Mouse (Mus musculus): Measurements from ENCODE around the gene Aqp5. TPM values are rescaled to one million over a fixed set of nuclear protein-coding genes. Genes with fewer than 3 reads are reported as not detected.

Aqp5 gene
- polyA plus RNA-seq (2014; fragmentation: Nextera tagmentation; extraction: Ambion mirVana): 0.21 and 0.72 TPM in 2 replicates

GRCm38 (mm10) chr15:99590429-99591084, at the start of gene Aqp5:
Gene Aqp5, plus strand, starts transcription at chr15:99590782.
- Histone ChIP-seq H3K4me2 (replicated peaks; ENCODE audit: low read depth, low read length) (peak within 1 kb of the TSS; percentile 66), H3K4me3 (ENCODE audit: low read depth, low read length) (peak within 1 kb of the TSS; percentile 34), H3K27ac (ENCODE audit: low read length) (no peak within 1 kb of the TSS), H3K9me3 (ENCODE audit: control insufficient read depth, low read depth, low read length) (no peaks in the 10 kb centered on the region), H3K36me3 (ENCODE audit: control insufficient read depth, insufficient read depth, low read length) (no peaks in the 10 kb centered on the region), H3K9ac (replicated peaks; ENCODE audit: low read depth, low read length) (no peak within 1 kb of the TSS), H3K27me3 (ENCODE audit: control insufficient read depth, insufficient read depth, low read length) (peaks cover 84% of the 10 kb centered on the region), H3K4me1 (ENCODE audit: control insufficient read depth, insufficient read depth, low read length) (peaks cover 6% of the 10 kb centered on the region; the same call in 1 of the 2 replicates)
- ATAC-seq (ENCODE audit: insufficient number of reproducible peaks, insufficient read depth, low FRiP score, low read depth): 0 out of 2 replicates have a peak, but pooled peaks have one; percentile 61
- 3% methylated on average over 59 of the region's 83 CpGs for WGBS

GRCm38 (mm10) chr15:99544047-99544446, 46.5 kb upstream of the Aqp5 start:
- no peak for ATAC-seq (ENCODE audit: insufficient number of reproducible peaks, insufficient read depth, low FRiP score, low read depth)
- no peaks in the 10 kb centered on the region for H3K36me3 ChIP-seq (ENCODE audit: control insufficient read depth, insufficient read depth, low read length)
- H3K9me3 ChIP-seq (ENCODE audit: control insufficient read depth, low read depth, low read length): no peaks in the 10 kb centered on the region
- H3K27ac ChIP-seq (ENCODE audit: low read length): no peak overlapping the region
- 50% methylated on average over 7 of the region's 7 CpGs for WGBS
- no peak overlapping the region for H3K9ac ChIP-seq (replicated peaks; ENCODE audit: low read depth, low read length)
- H3K4me1 ChIP-seq (ENCODE audit: control insufficient read depth, insufficient read depth, low read length): no peaks in the 10 kb centered on the region; the same call in 1 of the 2 replicates
- H3K27me3 ChIP-seq (ENCODE audit: control insufficient read depth, insufficient read depth, low read length): no peaks in the 10 kb centered on the region
- H3K4me2 ChIP-seq (replicated peaks; ENCODE audit: low read depth, low read length): no peak overlapping the region
- H3K4me3 ChIP-seq (ENCODE audit: low read depth, low read length): no peak overlapping the region

- 73% methylated on average over 11 of the region's 11 CpGs for WGBS
- Histone ChIP-seq H3K4me3 (ENCODE audit: low read depth, low read length) (no peak overlapping the region), H3K27me3 (ENCODE audit: control insufficient read depth, insufficient read depth, low read length) (no peaks in the 10 kb centered on the region), H3K9me3 (ENCODE audit: control insufficient read depth, low read depth, low read length) (no peaks in the 10 kb centered on the region), H3K36me3 (ENCODE audit: control insufficient read depth, insufficient read depth, low read length) (no peaks in the 10 kb centered on the region), H3K4me2 (replicated peaks; ENCODE audit: low read depth, low read length) (no peak overlapping the region), H3K27ac (ENCODE audit: low read length) (no peak overlapping the region), H3K4me1 (ENCODE audit: control insufficient read depth, insufficient read depth, low read length) (no peaks in the 10 kb centered on the region; the same call in 1 of the 2 replicates), H3K9ac (replicated peaks; ENCODE audit: low read depth, low read length) (no peak overlapping the region)
- no peak for ATAC-seq (ENCODE audit: insufficient number of reproducible peaks, insufficient read depth, low FRiP score, low read depth)
Observed at GRCm38 (mm10) chr15:99546596-99546995, 44.0 kb upstream of the Aqp5 start.

GRCm38 (mm10) chr15:99547732-99548131, 42.9 kb upstream of the Aqp5 start:
- WGBS: 66% methylated on average over 6 of the region's 6 CpGs
- H3K4me3 ChIP-seq (ENCODE audit: low read depth, low read length): no peak overlapping the region
- H3K27me3 ChIP-seq (ENCODE audit: control insufficient read depth, insufficient read depth, low read length): no peaks in the 10 kb centered on the region
- no peak for ATAC-seq (ENCODE audit: insufficient number of reproducible peaks, insufficient read depth, low FRiP score, low read depth)
- no peak overlapping the region for H3K27ac ChIP-seq (ENCODE audit: low read length)
- H3K4me2 ChIP-seq (replicated peaks; ENCODE audit: low read depth, low read length): no peak overlapping the region
- H3K9me3 ChIP-seq (ENCODE audit: control insufficient read depth, low read depth, low read length): no peaks in the 10 kb centered on the region
- H3K9ac ChIP-seq (replicated peaks; ENCODE audit: low read depth, low read length): no peak overlapping the region
- H3K4me1 ChIP-seq (ENCODE audit: control insufficient read depth, insufficient read depth, low read length): no peaks in the 10 kb centered on the region; the same call in 1 of the 2 replicates
- no peaks in the 10 kb centered on the region for H3K36me3 ChIP-seq (ENCODE audit: control insufficient read depth, insufficient read depth, low read length)

GRCm38 (mm10) chr15:99549901-99550300, 40.7 kb upstream of the Aqp5 start:
- Histone ChIP-seq H3K9me3 (ENCODE audit: control insufficient read depth, low read depth, low read length) (no peaks in the 10 kb centered on the region), H3K4me1 (ENCODE audit: control insufficient read depth, insufficient read depth, low read length) (no peaks in the 10 kb centered on the region; the same call in 1 of the 2 replicates), H3K4me3 (ENCODE audit: low read depth, low read length) (no peak overlapping the region), H3K9ac (replicated peaks; ENCODE audit: low read depth, low read length) (no peak overlapping the region), H3K36me3 (ENCODE audit: control insufficient read depth, insufficient read depth, low read length) (no peaks in the 10 kb centered on the region), H3K4me2 (replicated peaks; ENCODE audit: low read depth, low read length) (no peak overlapping the region), H3K27ac (ENCODE audit: low read length) (no peak overlapping the region), H3K27me3 (ENCODE audit: control insufficient read depth, insufficient read depth, low read length) (no peaks in the 10 kb centered on the region)
- 46% methylated on average over 2 of the region's 2 CpGs for WGBS
- ATAC-seq (ENCODE audit: insufficient number of reproducible peaks, insufficient read depth, low FRiP score, low read depth): no peak

GRCm38 (mm10) chr15:99553767-99554166, 36.8 kb upstream of the Aqp5 start:
- H3K27me3 ChIP-seq (ENCODE audit: control insufficient read depth, insufficient read depth, low read length): no peaks in the 10 kb centered on the region
- no peak for ATAC-seq (ENCODE audit: insufficient number of reproducible peaks, insufficient read depth, low FRiP score, low read depth)
- 39% methylated on average over 6 of the region's 6 CpGs for WGBS

GRCm38 (mm10) chr15:99558947-99559346, 31.6 kb upstream of the Aqp5 start:
- no peaks in the 10 kb centered on the region; the same call in 1 of the 2 replicates for H3K9me3 ChIP-seq (ENCODE audit: control insufficient read depth, low read depth, low read length)
- no peak overlapping the region for H3K4me3 ChIP-seq (ENCODE audit: low read depth, low read length)
- ATAC-seq (ENCODE audit: insufficient number of reproducible peaks, insufficient read depth, low FRiP score, low read depth): no peak
- H3K4me1 ChIP-seq (ENCODE audit: control insufficient read depth, insufficient read depth, low read length): no peaks in the 10 kb centered on the region
- 87% methylated on average over 1 of the region's 1 CpGs for WGBS
- no peak overlapping the region for H3K27ac ChIP-seq (ENCODE audit: low read length)
- H3K9ac ChIP-seq (replicated peaks; ENCODE audit: low read depth, low read length): no peak overlapping the region
- no peak overlapping the region for H3K4me2 ChIP-seq (replicated peaks; ENCODE audit: low read depth, low read length)
- no peaks in the 10 kb centered on the region for H3K36me3 ChIP-seq (ENCODE audit: control insufficient read depth, insufficient read depth, low read length)
- no peaks in the 10 kb centered on the region for H3K27me3 ChIP-seq (ENCODE audit: control insufficient read depth, insufficient read depth, low read length)

More at GRCm38 (mm10) chr15:99553767-99554166, 36.8 kb upstream of the Aqp5 start:
- H3K4me1 ChIP-seq (ENCODE audit: control insufficient read depth, insufficient read depth, low read length): no peaks in the 10 kb centered on the region
- H3K4me2 ChIP-seq (replicated peaks; ENCODE audit: low read depth, low read length): no peak overlapping the region
- H3K9me3 ChIP-seq (ENCODE audit: control insufficient read depth, low read depth, low read length): no peaks in the 10 kb centered on the region; the same call in 1 of the 2 replicates
- H3K27ac ChIP-seq (ENCODE audit: low read length): no peak overlapping the region
- no peaks in the 10 kb centered on the region for H3K36me3 ChIP-seq (ENCODE audit: control insufficient read depth, insufficient read depth, low read length)
- no peak overlapping the region for H3K9ac ChIP-seq (replicated peaks; ENCODE audit: low read depth, low read length)
- no peak overlapping the region for H3K4me3 ChIP-seq (ENCODE audit: low read depth, low read length)

- whole genome bisulfite sequencing: 65% methylated on average over 10 of the region's 10 CpGs
- H3K27me3 ChIP-seq (ENCODE audit: control insufficient read depth, insufficient read depth, low read length): no peaks in the 10 kb centered on the region
- H3K4me2 ChIP-seq (replicated peaks; ENCODE audit: low read depth, low read length): no peak overlapping the region
- no peaks in the 10 kb centered on the region for H3K36me3 ChIP-seq (ENCODE audit: control insufficient read depth, insufficient read depth, low read length)
- H3K9me3 ChIP-seq (ENCODE audit: control insufficient read depth, low read depth, low read length): no peaks in the 10 kb centered on the region; the same call in 1 of the 2 replicates
- no peaks in the 10 kb centered on the region for H3K4me1 ChIP-seq (ENCODE audit: control insufficient read depth, insufficient read depth, low read length)
- no peak overlapping the region for H3K27ac ChIP-seq (ENCODE audit: low read length)
- H3K4me3 ChIP-seq (ENCODE audit: low read depth, low read length): no peak overlapping the region
- ATAC-seq (ENCODE audit: insufficient number of reproducible peaks, insufficient read depth, low FRiP score, low read depth): no peak
- H3K9ac ChIP-seq (replicated peaks; ENCODE audit: low read depth, low read length): no peak overlapping the region
Observed at GRCm38 (mm10) chr15:99560246-99560645, 30.3 kb upstream of the Aqp5 start.

Data from stomach, embryonic 14.5 days (tissue).